Mouse (Mus musculus) adrenal gland (tissue): ENCODE results near the gene S100a4.

Experiments
- intact Hi-C: fragments of 180-260 bp; cut with DNase I; formaldehyde crosslinking; loops from one replicate; pipeline ENCODE4 v1.15.1; 2025

The S100a4 gene

DNA sequence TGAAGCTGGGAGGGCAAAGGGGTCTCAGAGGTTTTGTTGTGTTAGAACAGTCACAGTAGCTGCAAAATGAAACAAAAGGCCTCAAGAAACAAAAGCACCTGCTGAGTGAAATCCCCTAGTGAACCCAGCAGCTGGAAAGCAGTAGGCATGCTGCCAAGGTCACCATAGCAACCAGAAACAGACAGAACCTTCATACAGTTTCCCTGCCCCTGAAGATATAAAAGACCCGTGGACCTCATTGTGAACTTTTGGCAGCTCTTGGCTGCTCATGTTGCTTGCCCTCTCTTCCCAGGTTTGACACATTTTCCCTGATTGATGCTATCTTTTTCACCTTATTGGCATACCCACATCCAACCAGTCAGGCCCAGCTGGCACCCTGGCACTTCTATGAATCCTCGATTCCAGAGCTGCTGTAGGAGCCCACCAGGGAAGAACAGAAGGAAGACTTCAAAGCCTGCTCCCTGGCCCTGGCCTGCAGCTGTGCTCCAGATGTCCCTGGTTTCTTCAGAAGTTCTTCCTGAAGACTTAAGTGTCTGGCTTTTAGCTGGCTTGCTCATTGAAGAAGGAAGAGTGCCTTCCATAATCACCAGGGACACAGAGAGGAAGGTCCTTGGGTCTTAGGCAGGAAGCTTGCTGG, 20.0 kb downstream of the S100a4 start:
- intact Hi-C loops: no loop called here

- intact Hi-C loops: no loop called here
These were observed 21.9 kb downstream of the S100a4 start for GRCm38 (mm10) chr3:90625496-90625895.

DNA sequence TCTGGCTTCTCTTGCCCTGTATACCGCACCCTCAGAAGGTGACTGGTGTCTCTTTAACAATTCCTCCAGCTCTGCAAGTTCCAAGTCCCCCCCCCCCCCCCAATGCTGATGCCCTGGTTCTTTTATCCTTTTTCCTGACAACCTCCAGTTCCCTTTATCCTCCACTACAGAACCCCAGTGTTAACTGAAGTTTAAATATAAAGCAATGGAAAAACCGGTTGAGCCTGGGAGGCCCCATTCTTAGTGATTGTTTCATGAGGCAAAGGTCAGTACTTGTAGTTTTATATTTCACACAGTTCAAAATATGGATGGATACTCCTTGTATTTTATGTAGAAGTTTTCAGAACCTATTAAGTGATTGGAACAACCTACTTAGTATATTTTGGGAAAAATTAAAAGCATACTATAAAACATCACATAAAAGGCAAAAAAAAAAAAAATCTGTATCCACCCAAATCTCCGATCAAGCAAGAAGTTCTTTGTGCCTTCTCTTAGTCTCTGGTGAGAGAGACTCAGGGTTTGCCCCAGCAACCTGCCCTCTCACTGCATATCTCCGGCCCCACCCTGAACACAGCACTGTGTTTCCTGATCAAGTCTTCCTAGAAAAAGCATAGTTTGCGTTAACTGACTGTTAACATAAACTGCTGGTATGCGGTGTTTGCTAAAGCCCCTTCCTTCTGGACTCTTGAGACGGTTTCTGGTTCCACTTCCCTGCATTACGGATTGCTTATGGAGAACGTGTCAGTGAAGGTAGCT, 22.9 kb downstream of the S100a4 start:
- intact Hi-C loops: no loop called here

DNA sequence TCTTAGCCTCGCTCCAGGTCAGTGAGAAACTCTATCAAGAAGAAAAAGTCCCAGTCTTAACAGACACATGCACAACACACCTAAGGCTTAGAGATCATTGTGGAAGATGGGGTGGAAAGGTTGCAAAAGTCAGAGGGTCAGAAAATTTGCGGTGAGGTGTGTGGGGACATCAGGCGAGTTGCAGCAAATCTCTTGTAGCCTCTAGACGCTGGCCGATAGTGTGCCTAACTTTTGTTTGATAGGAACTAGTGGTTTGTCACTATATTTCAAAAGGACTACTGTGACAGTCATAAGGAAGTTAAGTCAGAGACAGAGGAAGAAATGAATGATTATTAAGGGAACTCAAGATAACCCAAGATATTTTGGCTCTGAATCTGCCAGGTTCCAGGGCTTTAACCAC, 23.8 kb downstream of the S100a4 start:
- intact Hi-C loops: no loop called here

- intact Hi-C loops: no loop called here
These were observed 24.2 kb downstream of the S100a4 start for GRCm38 (mm10) chr3:90627807-90628206.

- intact Hi-C loops: no loop called here
These were observed 25.7 kb downstream of the S100a4 start for GRCm38 (mm10) chr3:90629298-90629697.

- intact Hi-C loops: no loop called here
These were observed 28.4 kb downstream of the S100a4 start for GRCm38 (mm10) chr3:90631984-90632383.

DNA sequence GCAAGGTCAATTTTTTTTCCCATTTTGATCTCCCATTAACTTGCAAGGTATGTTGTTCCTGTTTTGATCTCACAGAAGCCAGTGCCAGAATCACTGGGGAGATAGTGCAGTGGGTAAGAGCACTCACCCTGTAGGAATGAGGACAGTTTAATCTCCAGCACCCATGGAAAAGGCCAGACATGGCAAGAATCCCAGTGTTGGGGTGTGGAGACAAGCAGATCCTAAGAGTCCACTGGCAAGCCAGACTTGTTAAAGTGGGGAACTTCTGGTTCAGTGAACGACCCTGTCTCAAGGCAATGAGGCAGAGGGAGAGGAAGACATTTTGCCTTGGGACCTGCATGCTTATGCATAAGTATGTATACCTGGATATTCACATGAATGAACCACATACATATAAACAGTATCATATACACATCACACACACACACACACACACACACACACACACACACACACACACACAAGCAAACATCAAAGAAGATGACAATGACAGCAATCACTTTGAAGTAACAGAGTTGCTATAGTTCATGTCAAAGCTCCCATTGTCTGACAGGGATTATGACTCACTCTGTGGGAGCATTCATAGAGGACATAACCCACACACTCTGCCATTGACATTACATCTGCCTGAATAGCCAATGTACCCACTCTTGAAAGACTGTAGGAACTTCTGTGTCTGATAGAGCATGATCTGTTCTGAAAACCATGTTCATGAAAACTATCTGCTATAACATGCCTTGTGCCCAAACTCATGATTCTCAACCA, 35.1 kb downstream of the S100a4 start:
- intact Hi-C loops: no loop called here

DNA sequence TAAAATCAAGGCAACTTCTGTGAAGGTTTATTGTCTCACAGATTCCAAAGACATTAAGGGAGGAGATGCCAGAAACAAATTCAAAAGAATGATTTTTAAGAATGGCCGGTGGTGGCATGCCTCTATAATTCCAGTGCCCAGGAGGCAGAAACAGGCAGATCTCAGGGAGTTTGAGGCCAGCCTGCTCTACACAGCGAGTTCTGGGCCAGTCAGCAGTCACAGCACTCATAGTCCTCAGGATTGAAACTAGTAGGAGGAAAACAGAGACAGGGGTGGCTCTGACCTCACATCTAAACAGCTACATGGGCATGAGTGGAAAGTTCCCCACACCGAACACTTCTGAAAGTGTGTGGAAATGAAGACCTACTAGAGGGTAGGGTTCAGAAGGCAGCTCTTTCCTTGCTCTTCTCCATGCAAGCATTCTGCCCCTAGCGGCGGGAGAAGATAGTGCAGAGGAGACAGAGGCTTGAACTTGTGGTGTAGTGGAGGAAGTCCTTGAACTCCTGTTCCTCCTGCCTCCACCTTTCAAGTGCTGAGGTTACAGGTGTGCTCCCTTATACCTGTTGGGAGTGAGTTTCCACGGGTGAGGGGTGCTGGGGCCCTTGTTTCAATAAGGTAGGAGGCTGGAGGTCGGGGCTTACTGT, 36.1 kb downstream of the S100a4 start:
- intact Hi-C loops: no loop called here

GRCm38 (mm10) chr3:90640981-90641380, 37.4 kb downstream of the S100a4 start:
- intact Hi-C loops: no loop called here

DNA sequence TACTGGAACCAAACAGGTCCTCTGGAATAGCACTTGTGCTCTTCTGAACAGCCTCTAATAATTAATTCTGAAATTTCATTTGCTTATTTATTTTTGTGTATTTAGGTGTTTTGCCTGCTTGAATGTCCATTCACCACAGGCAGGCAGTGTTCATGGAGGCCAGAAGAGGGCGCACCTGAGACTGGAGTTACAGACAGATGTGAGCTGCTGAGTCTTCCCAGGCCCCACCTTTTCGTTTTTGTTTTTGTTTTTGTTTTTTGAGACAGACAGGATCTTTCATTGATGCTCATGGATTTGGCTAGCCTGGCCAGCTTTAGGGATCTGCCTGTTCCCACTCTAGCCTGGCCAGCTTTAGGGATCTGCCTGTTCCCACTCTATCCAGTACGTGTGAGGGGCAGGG, 40.6 kb downstream of the S100a4 start:
- intact Hi-C loops: no loop called here

DNA sequence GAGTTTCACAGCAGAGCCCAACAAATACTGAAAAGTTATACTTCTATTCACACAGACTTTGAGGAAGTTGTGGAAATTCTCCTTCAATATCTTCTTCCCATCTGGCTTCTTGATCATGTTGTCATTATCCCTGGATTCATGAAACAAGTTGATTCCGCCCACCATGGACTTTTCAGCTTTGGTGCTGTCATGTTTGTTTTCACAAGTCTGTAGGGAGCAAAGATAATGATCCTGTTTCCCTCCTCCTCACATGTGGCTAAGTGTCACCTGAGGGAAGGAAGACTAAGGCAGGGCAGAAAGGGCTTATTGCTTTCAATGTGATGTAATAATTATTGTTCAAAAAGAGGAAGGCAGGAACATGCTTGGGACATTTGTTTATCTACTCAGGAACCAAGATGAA, 43.7 kb downstream of the S100a4 start:
- intact Hi-C loops: loop anchor here (5.0 kb wide), 1 partner anchor 60 kb away; no protein-coding TSS in a partner anchor

DNA sequence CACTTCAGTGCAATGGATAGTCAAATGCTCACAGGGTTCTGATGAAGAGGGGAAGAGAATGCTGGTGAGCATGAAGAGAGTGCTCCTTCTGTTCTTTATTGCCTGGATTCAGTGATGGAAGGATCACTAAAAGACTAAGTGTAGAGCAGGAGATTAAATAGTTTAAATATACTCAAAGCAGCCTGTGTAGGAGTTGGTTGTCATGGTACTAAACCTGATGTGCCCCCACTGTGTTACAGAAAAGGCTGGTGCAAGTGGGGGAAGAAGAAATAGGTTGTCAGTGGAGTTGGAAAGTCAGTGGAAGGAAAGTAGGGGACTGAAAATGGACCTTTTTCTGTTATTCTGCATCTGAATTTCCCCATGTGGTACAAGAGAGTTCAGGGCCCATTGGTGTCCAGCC, 45.4 kb downstream of the S100a4 start:
- intact Hi-C loops: loop anchor here (5.0 kb wide), 1 partner anchor 58 kb away; no protein-coding TSS in a partner anchor

- intact Hi-C loops: loop anchor here (5.0 kb wide), 1 partner anchor 57 kb away; no protein-coding TSS in a partner anchor
These were observed 46.3 kb downstream of the S100a4 start for GRCm38 (mm10) chr3:90649832-90650231.

DNA sequence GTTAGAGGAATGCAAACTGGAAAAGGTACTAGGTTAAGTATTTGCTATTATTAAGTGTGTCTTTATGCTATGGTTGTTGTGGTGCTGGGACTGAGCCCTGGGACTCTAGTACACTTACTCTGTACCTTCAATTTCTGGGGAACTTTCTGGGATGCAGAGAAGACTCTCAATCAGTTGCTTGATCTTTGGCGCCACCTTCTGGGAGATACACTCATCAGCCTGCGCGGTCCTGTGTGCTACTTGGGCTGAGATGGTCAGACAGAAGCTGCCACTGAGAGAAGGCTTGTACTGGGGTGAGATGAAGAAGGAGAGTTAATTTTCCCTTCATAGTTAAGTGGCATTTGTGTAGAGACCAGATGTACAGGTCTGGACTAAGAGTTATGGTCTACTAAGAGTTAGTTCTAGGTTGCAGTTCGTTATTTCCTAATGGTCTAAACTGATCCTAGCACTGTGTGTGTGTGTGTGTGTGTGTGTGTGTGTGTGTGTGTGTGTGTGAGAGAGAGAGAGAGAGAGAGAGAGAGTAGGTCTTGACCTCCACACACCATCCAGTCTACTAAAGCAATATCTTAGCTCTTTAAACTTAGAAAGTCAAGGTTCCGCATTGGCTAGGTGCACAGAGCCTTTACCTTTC, 49.4 kb downstream of the S100a4 start:
- intact Hi-C loops: no loop called here

DNA sequence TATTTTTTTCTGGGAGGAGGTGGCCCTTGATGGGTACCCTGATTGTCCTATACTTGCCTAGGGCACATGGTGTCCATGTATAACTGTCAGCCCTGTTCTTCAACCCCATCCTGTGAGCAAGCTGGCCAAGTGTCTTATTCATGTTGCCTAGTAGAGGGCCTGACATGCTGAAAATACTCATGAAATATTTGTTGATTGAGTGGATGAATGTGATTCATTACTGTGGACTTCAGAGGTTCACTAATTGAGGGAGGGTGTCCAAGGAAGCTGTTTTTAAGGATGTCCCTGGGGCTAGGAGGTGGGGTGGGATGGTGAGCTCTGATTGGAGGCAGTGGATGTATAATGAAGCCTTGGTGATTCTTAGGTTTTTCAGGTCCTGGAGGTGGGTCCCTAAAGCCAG, 50.1 kb downstream of the S100a4 start, which contains the start of gene S100a7a:
TSS of gene S100a7a (plus strand) at position 301 of the 400 bp plus-strand sequence.
- intact Hi-C loops: no loop called here
